Mouse (Mus musculus) c-Kit-negative CD71-positive TER-119-positive erythroid progenitor cells, embryonic 14.5 days (primary cell): Measurements from ENCODE around the gene Cebpz.

Experiments
- DNase-seq: peaks from one replicate; pipeline ENCODE4 v3.0.0-alpha.2; 2013; ENCODE audit warnings: low read depth, low spot score

Cebpz gene

DNA sequence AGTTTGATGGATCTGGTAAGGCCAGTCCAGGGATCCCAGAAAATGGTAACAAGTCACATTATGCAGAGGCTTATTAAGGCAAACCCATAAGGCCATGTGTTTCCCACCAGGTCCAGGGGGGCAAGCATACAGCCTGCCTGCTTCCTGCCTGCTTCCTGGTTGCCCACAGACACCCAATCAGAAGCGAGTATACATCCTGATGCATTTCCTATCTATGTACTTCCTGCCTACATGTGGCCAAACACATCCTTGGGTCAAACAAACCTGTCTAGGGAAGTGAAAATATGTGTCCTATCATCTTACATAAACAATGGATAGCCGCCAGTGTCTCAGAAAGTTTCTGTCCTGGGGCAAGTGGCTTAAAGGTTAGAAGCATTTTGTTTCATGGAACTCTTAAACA lies 33.7 kb downstream of the Cebpz start:
- no peak for DNase-seq

DNA sequence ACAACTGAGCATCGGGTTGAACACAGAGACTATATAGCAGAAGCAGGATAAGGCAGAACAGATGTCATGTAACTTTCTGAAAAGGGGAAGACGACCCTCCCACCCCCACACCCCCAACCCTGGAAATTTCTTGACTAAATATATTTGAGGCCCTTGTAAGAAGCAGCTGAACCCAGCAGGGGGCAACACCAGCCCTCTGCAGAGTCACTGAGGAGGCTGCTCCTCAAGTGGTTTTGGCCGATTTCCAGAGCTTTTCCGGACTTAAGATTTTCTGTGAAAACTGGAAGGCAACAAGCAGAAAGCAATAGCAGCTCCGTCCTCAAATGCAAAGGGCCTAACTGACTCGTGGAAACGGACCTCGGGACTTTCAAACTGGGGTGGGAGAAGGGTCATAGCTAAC lies 41.5 kb downstream of the Cebpz start:
- no peak for DNase-seq

DNA sequence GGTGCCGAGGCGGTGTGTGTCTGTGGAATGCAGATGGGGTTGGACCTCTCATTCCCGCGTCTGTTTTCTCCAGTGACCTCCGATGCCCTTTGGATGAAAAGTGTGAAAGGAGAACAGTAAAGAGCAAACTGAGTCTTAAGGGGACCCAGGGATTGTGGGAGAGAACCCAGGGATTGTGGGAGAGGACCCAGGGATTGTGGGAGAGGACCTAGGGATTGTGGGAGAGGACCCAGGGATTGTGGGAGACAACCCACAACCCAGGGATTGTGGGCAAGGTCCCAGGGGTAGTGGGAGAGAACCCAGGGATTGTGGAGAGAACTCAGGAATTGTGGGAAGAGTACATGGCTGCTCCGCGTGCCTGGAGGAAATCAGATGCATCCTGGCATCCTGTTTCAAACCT lies 41.9 kb downstream of the Cebpz start:
- no peak for DNase-seq

DNA sequence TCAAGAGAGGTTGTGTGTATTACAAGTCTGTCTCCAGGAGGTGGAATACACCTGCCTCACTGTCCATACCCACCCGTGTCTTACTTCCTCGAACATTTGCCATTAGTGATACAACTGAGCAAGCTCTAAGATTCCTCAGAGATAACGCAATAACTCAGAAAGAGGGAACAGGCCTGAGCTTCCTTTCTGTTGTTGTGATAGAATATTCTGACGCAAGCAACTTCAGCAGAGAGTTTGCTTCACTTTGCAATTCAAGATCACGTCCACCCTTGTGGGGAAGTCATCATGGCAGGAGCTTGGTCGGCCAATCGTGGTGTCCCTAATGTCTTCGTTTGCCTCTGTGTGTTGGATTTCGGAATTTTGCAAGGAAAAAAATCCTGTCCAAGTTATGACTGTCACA lies 45.8 kb downstream of the Cebpz start:
- DNase-seq, result no peak

DNA sequence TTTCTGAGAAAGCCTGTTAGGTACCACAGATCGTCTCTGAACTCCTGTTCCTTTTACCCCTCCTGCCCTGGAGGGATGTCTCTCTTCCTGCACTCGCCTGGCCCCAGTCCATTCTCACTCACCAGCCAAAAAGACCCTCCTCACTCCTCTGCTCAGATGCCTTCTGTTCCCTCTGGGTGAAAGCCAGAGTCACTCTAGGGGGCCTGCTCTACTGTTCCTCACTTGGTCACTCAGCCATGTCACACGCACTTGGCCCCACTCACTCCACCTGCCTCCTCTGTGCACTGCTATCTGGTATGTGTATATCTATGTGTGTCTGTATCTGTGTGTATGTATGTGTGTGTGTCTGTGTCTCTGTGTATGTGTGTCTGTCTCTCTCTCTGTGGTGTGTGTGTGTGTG lies 47.7 kb downstream of the Cebpz start:
- DNase-seq, result no peak

DNA sequence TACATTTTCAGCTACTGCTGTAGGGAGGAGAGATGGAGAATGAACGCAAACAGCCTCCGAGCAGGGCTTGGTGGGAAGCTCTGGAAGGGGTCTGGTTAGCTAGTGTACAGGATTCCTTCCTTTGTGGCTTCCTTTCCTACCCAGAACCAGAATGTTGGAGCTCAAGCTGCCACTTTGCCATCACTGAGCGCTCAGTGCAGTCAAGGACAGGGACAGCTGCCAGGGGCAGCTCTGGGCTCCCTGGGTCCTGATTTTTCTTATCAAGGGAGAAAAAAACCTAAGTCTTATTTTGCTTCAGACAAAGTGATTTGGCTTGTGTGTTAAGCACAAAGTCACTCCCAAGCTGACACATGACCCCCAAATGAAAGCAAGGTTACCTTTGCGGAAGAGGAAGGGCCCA lies 48.3 kb downstream of the Cebpz start:
- no peak for DNase-seq

DNA sequence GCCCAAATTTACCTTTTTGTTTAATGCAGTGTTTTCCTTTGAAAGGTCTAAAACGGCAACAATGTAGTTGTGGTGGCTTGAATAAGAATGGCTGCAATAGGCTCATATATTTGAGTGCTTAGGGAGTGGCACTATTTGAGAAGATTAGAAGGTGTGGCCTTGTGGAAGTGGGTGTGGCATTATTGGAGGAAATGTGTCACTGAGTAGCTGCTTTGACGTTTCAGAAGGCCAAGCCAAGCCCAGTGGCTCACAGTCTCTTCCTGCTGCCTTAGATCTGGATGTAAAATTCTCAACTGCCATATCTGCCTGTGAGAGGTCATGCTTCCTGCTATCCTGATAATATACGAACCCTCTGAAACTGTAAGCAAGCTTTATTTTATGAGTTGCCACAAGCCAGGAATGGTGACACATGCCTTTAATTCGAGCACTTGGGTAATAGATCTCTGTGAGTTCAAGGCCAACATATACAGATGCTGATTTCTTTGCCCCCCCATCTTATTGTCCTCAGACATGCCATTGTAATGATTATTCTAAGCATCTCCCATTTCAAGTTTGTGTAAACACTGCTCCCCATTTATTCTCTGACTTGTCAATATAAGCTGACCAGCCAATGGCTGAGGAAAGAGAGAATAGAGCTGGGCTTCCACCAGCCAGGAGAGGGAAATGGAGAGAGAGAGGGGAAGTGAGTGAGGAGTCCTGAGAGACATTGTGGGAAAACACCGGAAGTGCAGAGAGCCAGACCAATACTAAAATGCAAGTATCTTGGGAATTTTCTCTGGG lies 51.4 kb downstream of the Cebpz start:
- DNase-seq, result no peak

DNA sequence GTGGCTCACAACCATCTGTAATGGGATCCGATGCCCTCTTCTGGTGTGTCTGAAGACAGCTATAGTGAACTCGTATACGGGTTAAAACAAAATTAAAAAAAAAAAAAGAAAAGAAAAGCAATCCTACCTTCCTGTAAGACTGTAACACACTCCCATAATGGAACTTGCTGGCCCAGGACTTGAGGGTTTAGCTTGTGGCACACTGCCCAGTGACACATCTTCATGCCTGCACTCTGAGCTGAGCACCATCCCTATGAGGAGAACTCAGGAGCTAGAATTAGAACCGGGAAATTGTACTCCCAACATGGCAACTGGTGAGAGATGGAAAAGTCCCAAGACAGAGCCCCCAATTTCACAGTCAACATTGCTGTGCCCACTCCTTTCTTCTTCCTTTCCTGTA lies 53.6 kb downstream of the Cebpz start:
- no peak for DNase-seq

DNA sequence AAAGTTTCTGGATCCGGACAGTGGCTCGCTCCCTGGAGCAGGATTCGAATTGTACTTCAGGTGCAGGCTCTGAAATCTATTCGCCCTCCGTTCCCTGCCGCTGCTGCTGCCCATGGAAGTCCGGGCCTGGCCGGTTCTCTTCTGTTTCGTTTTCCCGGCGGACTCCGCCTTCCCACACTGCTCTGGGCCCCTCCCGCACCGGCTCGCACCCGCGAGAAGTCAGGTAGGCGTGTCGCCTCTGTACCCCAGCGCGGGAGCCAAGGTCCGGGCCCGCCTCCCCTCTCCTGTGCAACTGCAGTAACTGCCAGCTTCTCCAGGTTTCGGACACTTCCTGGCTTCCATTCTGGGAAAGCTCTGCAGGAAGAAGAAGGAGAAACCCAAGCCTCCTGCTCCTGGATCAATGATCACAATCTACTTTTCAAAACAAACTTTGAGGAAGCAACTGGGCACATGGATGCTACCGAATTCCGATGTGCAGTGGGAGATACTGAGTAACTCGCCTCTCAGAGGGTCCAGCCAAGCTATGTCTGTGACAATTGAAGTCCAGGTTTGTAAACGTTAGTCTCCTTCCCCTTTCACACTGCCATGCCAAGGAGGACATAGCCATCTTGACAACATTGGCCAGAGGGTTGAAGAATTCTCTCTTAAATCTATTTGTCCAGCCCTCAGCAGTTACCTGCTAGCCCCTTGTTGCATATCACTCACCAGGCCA lies 54.3 kb downstream of the Cebpz start, which contains the start of gene Eif2ak2:
TSS of gene Eif2ak2 (minus strand) at position 173 of the 712 bp plus-strand sequence.
- DNase-seq, result peak; percentile 59

DNA sequence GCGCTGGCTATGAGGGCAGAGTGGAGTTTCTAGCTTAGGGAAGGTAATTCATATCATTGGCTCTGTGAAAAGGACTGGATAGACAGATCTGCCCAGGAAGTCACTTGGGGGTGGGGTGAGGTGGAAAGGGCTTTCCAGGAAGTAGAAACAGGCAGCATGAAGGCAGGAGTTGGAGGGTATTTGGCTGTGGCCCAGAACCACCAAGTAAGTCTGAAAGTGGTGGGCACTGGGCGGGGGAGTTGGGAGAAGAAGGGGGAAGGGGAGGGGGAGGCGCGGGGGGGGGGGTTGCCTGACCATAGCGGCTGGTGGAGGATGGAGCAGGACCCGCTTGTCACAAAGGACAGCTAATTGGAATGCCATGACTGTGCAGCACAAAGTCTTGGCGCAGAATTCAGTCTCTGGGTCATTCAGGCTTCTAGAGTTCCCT lies 55.0 kb downstream of the Cebpz start:
- DNase-seq, result no peak

DNA sequence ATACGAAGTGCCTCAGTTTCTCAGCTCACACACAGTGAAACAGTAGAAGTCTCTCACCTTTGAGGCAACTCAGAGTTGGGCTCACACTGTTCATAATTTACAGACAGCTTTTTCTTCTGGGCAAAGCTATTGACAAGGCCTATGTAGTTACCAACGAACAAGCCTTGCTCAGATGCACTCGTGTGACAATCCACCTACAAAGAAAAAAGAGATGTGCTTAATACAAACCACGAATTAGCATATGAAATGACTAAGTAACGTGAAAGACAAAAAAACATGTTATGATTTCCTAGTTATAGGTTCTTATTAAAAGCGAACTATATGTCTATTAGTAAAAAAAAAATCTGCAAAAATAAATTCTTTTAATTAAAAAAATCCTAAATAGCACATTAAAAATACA lies 63.0 kb downstream of the Cebpz start:
- no peak for DNase-seq
